Mouse (Mus musculus) cortical plate, adult 2 months (tissue): ENCODE measurements around the gene Mast1.

Experiments
- CTCF ChIP-seq: fragments of 200-500 bp; IDR thresholded peaks from 2 replicates; pipeline ENCODE4 v1.5.1; 2011; ENCODE audit warnings: mild to moderate bottlenecking, control low read depth, low read length; ENCODE audit not compliant: insufficient read depth; ENCODE audit errors: extremely low read depth
- POLR2A ChIP-seq: fragments of 200-500 bp; IDR thresholded peaks from 2 replicates; pipeline ENCODE4 v1.6.1; 2011; ENCODE audit warnings: mild to moderate bottlenecking, low read length, control low read depth; ENCODE audit not compliant: insufficient read depth; ENCODE audit errors: extremely low read depth

GRCm38 (mm10) chr8:84936041-84936961, 858 bp downstream of the Mast1 start:
- no peak for TF ChIP-seq POLR2A
- no peak for TF ChIP-seq CTCF
